Mouse (Mus musculus) kidney, adult 2 months (tissue): ENCODE data around the gene Qars. TPM values are rescaled to one million over a fixed set of nuclear protein-coding genes. Genes with fewer than 3 reads are reported as not detected.

Source experiments
- DNase-seq: peaks from one replicate; pipeline ENCODE4 v3.0.0; 2021
- H3K27ac ChIP-seq: fragments of 200-500 bp; 2 replicates; pipeline ENCODE4 v1.5.1; 2012; ENCODE audit warnings: low read depth, low read length, control low read depth, inconsistent platforms; ENCODE audit not compliant: insufficient read depth
- H3K27me3 ChIP-seq: fragments of 200-500 bp; replicated peaks from 2 replicates; pipeline ENCODE4 v1.6.1; 2012; ENCODE audit warnings: mild to moderate bottlenecking, moderate library complexity, low read length, inconsistent platforms; ENCODE audit not compliant: control insufficient read depth, insufficient read depth
- H3K36me3 ChIP-seq: fragments of 200-500 bp; 2 replicates; pipeline ENCODE4 v1.6.1; 2012; ENCODE audit warnings: mild to moderate bottlenecking, moderate library complexity, low read length, inconsistent platforms; ENCODE audit not compliant: control insufficient read depth, insufficient read depth
- H3K4me1 ChIP-seq: fragments of 200-500 bp; 2 replicates; pipeline ENCODE4 v1.6.1; 2011; ENCODE audit warnings: low read length; ENCODE audit not compliant: control insufficient read depth, insufficient read depth
- H3K4me3 ChIP-seq: fragments of 200-500 bp; 2 replicates; pipeline ENCODE4 v1.5.1; 2011; ENCODE audit warnings: mild to moderate bottlenecking, low read depth, low read length, control low read depth; ENCODE audit not compliant: insufficient read depth
- CTCF ChIP-seq: fragments of 200-500 bp; conservative IDR thresholded peaks from 2 replicates; pipeline ENCODE4 v1.5.1; 2011; ENCODE audit warnings: low read depth, mild to moderate bottlenecking, control low read depth, low read length, moderate library complexity, mixed read lengths; ENCODE audit not compliant: insufficient read depth, insufficient read length
- POLR2A ChIP-seq: fragments of 200-500 bp; IDR thresholded peaks from one replicate; pipeline ENCODE4 v1.6.1; 2011; ENCODE audit warnings: low read depth, low read length, control low read depth
- WGBS: fragments of 180-500 bp; shearing (Covaris S2); methylation state at CpG from one replicate; pipeline ENCODE4 v1.1.7; 2018; 5-methylcytosine and 5-hydroxymethylcytosine counted together
- polyA plus RNA-seq: library from polyadenylated mRNA; depleted of rRNA; stranded (reverse); fragments of >200 nt; gene quantifications from 2 replicates; pipeline ENCODE4 v1.2.3, GENCODE M21; 2012

Gene Qars
- polyA plus RNA-seq, 1 experiment, result 175 TPM

GRCm38 (mm10) chr9:108508776-108509175 is 1.3 kb downstream of the Qars start:
- Histone ChIP-seq H3K27me3 (no peaks in the 10 kb centered on the region), H3K27ac (no peak overlapping the region), H3K36me3 (0 out of 2 replicates have a peak, but pooled peaks cover 3% of the 10 kb centered on the region), H3K4me3 (no peak overlapping the region), H3K4me1 (peaks cover 8% of the 10 kb centered on the region; the same call in 1 of the 2 replicates)
- DNase-seq, result no peak
- WGBS, result 87% methylated on average over 7 of the region's 7 CpGs
- TF ChIP-seq CTCF (no peak), POLR2A (no peak)

- peak; percentile 98 for DNase-seq
- peaks cover 8% of the 10 kb centered on the region; the same call in 1 of the 2 replicates for H3K4me1 ChIP-seq
- TF ChIP-seq CTCF (no peak), POLR2A (peak; percentile 76)
- H3K36me3 ChIP-seq, result 0 out of 2 replicates have a peak, but pooled peaks cover 3% of the 10 kb centered on the region
- H3K27me3 ChIP-seq, result no peaks in the 10 kb centered on the region
- WGBS, result 1% methylated on average over 49 of the region's 55 CpGs
- peak within 1 kb of the TSS; percentile 78 for H3K4me3 ChIP-seq
- H3K27ac ChIP-seq, result peak within 1 kb of the TSS; percentile 95
Measured at GRCm38 (mm10) chr9:108516380-108517251, 9.1 kb downstream of the Qars start, which contains the start of gene Qrich1. Gene Qrich1, plus strand, starts transcription at chr9:108516806.

DNA sequence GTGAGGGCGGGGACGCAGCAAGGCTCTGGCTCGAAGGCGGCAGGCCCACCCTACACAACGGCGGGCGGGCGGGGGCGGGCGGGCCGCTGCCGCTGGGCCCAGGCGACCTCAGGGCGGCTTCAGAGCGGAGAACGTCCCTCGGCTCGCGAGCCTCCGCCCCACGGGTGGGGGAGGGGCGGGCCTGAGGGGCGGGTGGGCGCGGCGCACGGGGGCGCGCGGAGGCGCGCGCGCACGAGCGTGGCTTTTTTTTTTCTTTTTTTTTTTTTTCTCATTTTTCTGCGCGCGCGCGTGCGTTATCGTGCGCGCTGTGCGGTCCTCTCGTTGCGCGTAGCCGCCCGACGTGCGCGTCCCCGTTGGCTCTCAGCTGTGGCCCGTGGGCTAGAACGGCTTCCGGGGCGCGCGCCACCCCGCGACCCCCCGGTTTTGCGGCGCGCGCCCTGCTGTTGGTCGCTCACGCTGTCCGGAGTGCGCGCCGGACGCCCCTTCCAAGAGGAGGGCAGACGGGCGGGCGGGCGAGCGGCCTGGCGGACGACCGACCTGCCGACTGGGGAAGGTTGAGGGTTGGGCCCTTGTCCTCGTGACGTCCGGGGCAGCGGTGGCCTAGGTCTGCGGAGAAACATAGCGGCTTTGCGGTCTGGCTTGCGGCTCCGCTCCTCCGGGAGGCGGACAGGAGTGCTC is 9.9 kb downstream of the Qars start:
- peak; percentile 87 for DNase-seq

DNA sequence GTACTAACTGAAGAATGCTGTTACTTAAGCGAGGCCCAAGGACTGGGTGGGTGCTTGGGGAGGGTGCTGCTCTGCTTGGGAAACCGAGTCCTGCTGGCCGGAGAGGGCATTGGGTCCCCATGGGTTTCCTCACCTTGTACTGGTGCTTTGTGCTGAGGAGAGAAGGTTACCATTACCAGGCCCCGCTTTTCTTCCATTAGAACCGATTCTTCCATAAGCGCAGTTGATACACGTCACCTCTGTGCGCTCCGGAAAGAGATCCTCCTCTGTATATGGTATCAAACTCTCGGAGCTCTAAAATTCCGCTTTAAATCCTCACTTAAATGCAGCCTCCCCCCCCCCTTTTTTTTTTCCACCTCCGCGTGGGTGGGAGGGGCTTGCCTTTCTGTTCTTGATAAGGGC is 10.4 kb downstream of the Qars start:
- TF ChIP-seq POLR2A (no peak), CTCF (no peak)
- 0% methylated on average over 13 of the region's 13 CpGs for WGBS
- Histone ChIP-seq H3K27me3 (no peaks in the 10 kb centered on the region), H3K4me1 (peaks cover 8% of the 10 kb centered on the region; the same call in 1 of the 2 replicates), H3K36me3 (0 out of 2 replicates have a peak, but pooled peaks cover 3% of the 10 kb centered on the region), H3K27ac (peak overlapping the region; percentile 95), H3K4me3 (peak overlapping the region; percentile 78)
- DNase-seq, result no peak

More for the DNA sequence above, 9.9 kb downstream of the Qars start:
- Histone ChIP-seq H3K4me1 (peaks cover 8% of the 10 kb centered on the region; the same call in 1 of the 2 replicates), H3K27ac (peak overlapping the region; percentile 95), H3K4me3 (peak overlapping the region; percentile 78), H3K27me3 (no peaks in the 10 kb centered on the region), H3K36me3 (0 out of 2 replicates have a peak, but pooled peaks cover 3% of the 10 kb centered on the region)
- TF ChIP-seq CTCF (no peak), POLR2A (no peak)
- WGBS, result 1% methylated on average over 84 of the region's 95 CpGs

DNA sequence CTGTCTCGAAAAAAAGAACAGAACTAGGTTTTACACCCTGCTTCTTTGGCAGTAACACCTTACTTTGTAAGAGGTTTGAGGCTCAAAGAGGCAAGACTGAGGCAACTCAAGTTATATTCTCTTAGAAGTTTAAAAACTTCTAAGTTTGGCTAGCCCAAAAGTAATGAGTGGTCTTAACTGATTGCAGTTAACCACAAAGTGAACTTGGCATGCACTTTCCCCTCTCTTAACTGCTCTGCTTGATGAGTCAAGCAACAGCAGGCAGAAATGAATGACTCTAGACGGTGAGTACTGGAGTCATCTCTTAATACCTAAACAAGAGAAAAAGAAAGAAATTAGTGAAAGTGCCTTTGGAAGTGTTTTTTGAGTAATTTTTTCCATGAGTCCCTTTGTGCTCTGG is 14.1 kb downstream of the Qars start:
- H3K4me1 ChIP-seq, result 0 out of 2 replicates have a peak, but pooled peaks cover 3% of the 10 kb centered on the region
- DNase-seq, result no peak
- no peaks in the 10 kb centered on the region for H3K27me3 ChIP-seq
- WGBS, result 49% methylated on average over 2 of the region's 2 CpGs
- TF ChIP-seq POLR2A, result no peak
- TF ChIP-seq CTCF, result no peak
- H3K27ac ChIP-seq, result no peak overlapping the region
- H3K4me3 ChIP-seq, result no peak overlapping the region
- H3K36me3 ChIP-seq, result no peaks in the 10 kb centered on the region

DNA sequence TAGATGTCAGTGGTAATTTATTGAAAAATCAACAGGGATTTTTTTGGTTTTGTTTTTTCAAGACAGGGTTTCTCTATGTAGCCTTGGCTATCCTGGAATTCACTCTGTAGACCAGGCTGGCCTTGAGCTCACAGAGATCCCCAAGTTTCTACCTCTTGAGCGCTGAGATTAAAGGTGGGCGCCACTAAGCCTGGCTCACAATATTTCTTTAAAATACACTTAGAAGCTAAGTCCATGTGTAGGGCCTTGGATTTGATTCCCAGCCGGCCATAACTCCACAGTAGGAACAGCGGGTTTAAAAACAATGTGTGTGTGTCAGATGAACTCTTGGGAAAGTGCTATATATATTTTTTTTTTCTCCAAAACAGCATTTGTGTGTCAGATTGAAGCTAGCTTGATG is 15.8 kb downstream of the Qars start:
- no peak for TF ChIP-seq POLR2A
- no peak for TF ChIP-seq CTCF
- 0 out of 2 replicates have a peak, but pooled peaks cover 3% of the 10 kb centered on the region for H3K4me1 ChIP-seq
- no peak for DNase-seq
- H3K36me3 ChIP-seq, result no peaks in the 10 kb centered on the region
- 94% methylated on average over 4 of the region's 4 CpGs for WGBS
- no peaks in the 10 kb centered on the region for H3K27me3 ChIP-seq
- H3K27ac ChIP-seq, result no peak overlapping the region
- no peak overlapping the region for H3K4me3 ChIP-seq

- peaks cover 3% of the 10 kb centered on the region; the same call in 1 of the 2 replicates for H3K36me3 ChIP-seq
- no peaks in the 10 kb centered on the region for H3K4me1 ChIP-seq
- DNase-seq, result no peak
- TF ChIP-seq CTCF (no peak), POLR2A (no peak)
- WGBS, result 56% methylated on average over 3 of the region's 3 CpGs
- no peak overlapping the region for H3K4me3 ChIP-seq
- no peak overlapping the region for H3K27ac ChIP-seq
- no peaks in the 10 kb centered on the region for H3K27me3 ChIP-seq
Measured at GRCm38 (mm10) chr9:108525400-108525799, 17.9 kb downstream of the Qars start.
